Mouse (Mus musculus) bone marrow macrophage, adult 2 months (primary cell): ENCODE measurements around the gene Itsn2. TPM values are rescaled to one million over a fixed set of nuclear protein-coding genes. Genes with fewer than 3 reads are reported as not detected.

Experiments
- H3K27ac ChIP-seq: 2 replicates; pipeline ENCODE4 v1.5.1; 2012; ENCODE audit warnings: low read depth, low read length; ENCODE audit not compliant: insufficient read depth
- H3K4me1 ChIP-seq: 2 replicates; pipeline ENCODE4 v1.6.1; 2012; ENCODE audit warnings: low read length; ENCODE audit not compliant: control insufficient read depth, insufficient read depth
- H3K4me3 ChIP-seq: 2 replicates; pipeline ENCODE4 v1.5.1; 2012; ENCODE audit warnings: mild to moderate bottlenecking, low read length, moderate library complexity; ENCODE audit not compliant: insufficient read depth
- CTCF ChIP-seq: IDR thresholded peaks from 2 replicates; pipeline ENCODE4 v1.5.1; 2012; ENCODE audit warnings: low read depth, mild to moderate bottlenecking, low read length, moderate library complexity
- POLR2A ChIP-seq: IDR thresholded peaks from 2 replicates; pipeline ENCODE4 v1.6.1; 2012; ENCODE audit warnings: mild to moderate bottlenecking, low read depth, low read length, borderline replicate concordance
- polyA plus RNA-seq: library from polyadenylated mRNA; stranded (reverse); fragments of >200 nt; gene quantifications from 2 replicates; pipeline ENCODE4 v1.2.4, GENCODE M21; 2012; ENCODE audit not compliant: missing spikeins, insufficient read depth, insufficient read length

Itsn2 gene
- polyA plus RNA-seq, 1 experiment, result 112 TPM

DNA sequence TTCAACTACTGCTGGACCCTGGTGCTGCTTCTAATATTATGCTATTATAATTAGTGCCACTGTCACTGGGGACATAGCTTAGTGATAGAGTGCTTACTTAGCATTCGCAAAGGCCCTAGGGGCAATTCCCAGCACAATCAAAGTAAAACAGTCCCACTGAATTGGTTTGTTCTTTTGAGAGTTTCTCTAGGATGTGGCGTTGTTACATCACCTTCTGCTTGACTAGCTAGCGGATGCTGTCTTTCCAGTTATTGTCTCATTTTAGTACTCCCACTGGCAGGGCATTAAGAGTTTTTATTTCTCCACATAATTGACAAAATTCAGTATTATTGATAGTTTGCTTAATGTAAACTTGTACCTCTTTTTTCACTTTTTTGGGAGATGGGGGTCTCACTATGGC lies 34.4 kb upstream of the Itsn2 start:
- Histone ChIP-seq H3K4me1 (no peaks in the 10 kb centered on the region), H3K4me3 (no peak overlapping the region), H3K27ac (no peak overlapping the region)
- no peak for TF ChIP-seq POLR2A
- no peak for TF ChIP-seq CTCF

DNA sequence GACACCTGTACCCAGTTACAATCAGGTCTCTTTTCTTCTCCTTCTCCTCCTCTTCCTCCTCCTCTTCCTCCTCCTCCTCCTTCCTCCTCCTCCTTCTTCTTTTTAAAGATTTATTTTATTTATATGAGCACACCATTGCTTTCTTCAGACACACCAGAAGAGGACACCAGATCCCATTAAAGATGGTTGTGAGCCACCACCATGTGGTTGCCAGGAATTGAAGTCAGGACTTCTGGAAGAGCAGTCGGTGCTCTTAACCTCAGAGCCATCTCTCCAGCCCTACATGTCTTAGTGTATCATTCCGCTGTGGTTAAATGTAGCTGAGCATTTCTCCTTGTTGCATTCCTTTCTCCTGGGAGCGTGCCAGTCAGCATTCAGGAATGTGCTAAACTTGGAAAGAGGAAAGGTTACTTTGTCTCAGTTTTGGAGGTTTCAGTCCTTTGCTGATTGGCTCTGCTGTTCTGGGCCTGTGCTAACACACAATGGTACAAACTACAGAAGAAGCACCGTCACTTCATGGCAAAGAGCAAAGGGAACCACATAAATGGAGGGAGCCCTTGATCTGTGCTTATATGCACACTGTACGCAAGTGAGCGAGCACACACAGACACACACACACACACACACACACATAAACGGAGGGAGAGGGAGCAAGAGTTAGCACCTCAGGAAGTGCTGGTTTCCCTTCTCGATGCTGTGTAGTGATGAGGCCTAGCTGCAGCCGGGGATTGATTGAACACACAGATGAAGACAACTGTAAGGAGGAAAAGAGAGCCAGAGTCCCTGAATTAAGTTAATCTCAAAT lies 33.8 kb upstream of the Itsn2 start:
- no peak for TF ChIP-seq CTCF
- TF ChIP-seq POLR2A, result no peak
- Histone ChIP-seq H3K4me1 (no peaks in the 10 kb centered on the region), H3K27ac (no peak overlapping the region), H3K4me3 (no peak overlapping the region)

DNA sequence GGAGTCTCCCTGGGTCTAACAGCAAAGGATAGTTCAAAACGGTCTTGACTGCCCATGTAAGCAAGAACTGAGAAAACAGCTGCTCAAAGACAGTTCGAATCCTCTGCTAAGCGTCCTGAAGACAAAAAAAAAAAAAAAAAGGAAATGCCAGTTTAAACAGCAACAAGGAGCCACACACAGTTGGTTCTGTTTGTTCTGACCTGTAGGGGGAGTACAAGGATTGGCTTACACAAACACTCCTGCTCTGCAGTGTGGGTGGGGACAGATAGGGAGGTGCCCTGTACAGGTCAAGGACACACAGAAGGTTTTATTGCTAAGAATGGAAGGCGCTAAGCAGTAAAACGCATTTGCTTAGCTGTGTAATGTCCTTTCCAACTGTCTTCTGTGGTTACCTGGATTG lies 20.6 kb upstream of the Itsn2 start:
- Histone ChIP-seq H3K27ac (no peak overlapping the region), H3K4me1 (no peaks in the 10 kb centered on the region), H3K4me3 (no peak overlapping the region)
- TF ChIP-seq POLR2A (no peak), CTCF (peak; percentile 30; the same call in 1 of the 2 replicates)

DNA sequence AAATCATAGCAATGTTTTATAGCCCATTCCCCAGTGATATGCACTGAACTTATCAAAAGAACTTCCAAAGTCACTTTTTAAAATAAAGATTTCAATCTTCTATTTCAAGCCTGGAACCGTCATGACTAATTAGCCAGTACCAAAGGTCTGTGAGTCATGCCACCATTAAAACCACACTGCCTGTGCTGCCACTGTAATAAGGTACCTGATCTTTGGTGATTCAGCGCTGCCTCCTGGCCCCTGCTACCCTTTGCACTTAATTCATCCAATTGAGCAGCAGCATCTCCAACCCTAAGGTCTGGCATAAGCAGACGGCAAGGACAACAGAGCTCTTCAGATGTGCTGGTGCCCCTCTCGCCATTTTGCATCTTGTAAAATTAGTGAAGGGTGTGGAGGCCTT lies 18.4 kb upstream of the Itsn2 start:
- H3K27ac ChIP-seq, result no peak overlapping the region
- TF ChIP-seq POLR2A (no peak), CTCF (no peak)
- no peak overlapping the region for H3K4me3 ChIP-seq
- no peaks in the 10 kb centered on the region for H3K4me1 ChIP-seq

DNA sequence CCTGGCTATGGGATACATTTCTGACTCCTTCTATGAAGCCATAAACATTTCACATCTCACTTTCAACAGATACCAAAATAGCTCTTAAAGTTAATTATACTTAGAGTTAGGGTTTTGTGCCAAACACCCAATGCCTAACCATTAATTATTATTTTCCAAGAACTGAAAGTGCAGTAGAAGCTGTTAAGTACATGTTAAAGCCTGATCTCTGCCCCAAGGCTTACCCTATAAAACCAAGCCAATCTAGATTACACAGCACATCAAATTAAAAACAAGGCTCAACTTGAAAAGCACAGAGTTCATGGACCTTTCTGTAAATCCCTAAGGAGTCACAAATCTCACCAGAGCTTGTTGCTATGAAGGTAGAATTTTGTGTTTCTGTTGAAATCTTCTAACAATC lies 10.1 kb upstream of the Itsn2 start:
- Histone ChIP-seq H3K4me3 (no peak overlapping the region), H3K4me1 (no peaks in the 10 kb centered on the region), H3K27ac (no peak overlapping the region)
- no peak for TF ChIP-seq CTCF

DNA sequence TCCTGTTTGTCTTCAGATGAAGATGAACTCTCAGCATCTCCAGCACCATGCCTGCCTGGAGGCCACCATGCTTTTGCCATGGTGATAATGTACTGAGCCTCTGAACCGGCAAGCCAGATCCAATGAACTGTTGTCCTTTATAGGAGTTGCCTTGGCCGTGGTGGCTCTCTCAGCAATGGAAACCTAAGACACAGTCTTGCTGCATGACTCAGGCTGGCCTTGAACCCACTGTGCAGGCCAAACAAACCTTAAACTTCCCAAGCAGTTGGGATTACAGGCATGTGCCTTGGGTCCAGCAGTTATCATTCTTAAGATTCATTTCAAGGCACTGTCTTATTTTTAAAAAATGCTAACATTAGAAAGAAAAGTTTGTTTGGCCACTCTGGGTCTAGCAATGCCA lies 4.6 kb upstream of the Itsn2 start:
- Histone ChIP-seq H3K27ac (no peak overlapping the region), H3K4me1 (no peaks in the 10 kb centered on the region), H3K4me3 (no peak overlapping the region)
- TF ChIP-seq CTCF (no peak), POLR2A (no peak)

DNA sequence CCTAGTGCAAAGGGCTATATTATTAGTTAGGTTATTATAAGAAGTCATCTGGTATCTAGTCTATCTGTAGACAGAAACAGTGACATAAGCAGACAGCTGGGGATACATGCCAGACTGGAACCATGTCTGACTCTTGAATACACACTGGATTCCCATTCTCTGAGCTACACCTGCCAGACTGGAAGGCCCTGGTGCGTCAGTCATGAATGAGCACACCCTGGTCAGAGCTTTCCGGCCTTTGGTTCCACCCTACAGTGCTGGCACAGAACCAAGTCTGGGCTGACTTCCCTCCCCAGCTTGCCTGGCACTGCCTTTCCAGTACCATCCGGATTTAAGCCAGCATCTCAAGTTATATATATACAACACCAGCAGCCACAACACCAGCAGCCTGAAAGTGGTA lies 3.8 kb upstream of the Itsn2 start:
- H3K4me1 ChIP-seq, result no peaks in the 10 kb centered on the region
- H3K4me3 ChIP-seq, result no peak overlapping the region
- no peak overlapping the region for H3K27ac ChIP-seq
- TF ChIP-seq POLR2A, result no peak
- TF ChIP-seq CTCF, result no peak

DNA sequence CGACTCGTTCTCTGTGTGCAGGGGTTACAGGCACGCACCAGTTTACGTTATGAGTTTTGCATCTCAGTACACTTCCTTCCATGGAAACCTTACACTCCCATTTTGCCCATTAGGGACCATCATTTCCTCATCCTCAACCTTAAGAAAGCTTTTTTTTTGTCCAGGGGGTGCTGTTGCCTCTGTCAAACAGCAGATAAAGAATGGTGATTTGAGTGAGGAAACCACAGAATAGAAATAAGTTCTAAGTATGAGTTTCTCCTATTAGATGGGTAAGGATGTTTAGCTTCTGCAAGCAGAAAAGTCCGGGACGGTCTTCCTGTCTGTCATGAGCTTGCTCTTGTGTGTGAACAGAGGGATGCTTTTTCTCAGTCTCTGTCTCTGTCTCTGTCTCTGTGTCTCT lies 413 bp upstream of the Itsn2 start:
- Histone ChIP-seq H3K4me1 (peaks cover 9% of the 10 kb centered on the region), H3K4me3 (peak overlapping the region; percentile 93), H3K27ac (no peak overlapping the region)
- no peak for TF ChIP-seq POLR2A
- TF ChIP-seq CTCF, result no peak

DNA sequence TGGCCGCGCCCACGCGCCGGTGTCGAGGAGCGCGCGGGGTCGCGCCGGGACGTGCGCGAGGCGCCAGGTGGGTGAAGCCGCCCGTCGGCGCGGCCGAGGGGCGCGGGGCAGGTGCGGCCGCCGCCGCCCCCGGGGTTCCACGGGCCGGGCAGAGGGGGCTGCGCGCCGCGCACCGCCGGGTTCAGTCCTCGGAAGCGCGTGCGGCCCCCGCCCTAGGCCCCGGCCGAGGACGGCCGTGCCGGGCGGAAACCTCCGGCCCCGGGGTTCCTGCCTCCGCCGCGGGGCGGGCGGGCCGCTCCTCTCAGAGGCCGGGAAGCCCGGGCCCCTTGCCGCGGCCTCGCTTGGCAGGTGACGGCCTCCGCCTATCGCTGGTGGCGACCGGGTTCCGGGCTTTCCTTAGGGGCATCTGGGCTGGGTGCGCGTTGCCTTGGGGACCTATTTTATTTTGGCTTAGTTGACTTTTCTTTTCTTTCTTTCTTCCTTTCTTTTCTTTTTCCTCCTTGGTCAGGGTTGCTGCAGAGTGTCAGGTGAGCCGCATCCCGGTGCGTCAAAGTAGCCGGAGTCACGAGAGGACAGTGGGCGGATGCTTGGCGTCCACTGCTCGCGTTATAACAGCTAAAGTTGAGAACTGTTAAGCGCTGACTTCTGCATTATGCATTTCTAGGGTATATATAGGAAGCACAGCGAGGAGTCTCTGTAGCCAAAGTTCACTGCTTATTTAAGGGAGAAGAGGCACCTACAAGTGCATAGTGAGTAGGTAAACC lies 910 bp downstream of the Itsn2 start:
- Histone ChIP-seq H3K4me1 (peaks cover 9% of the 10 kb centered on the region), H3K4me3 (peak overlapping the region; percentile 93), H3K27ac (peak overlapping the region; percentile 68)
- TF ChIP-seq CTCF (no peak), POLR2A (no peak)

DNA sequence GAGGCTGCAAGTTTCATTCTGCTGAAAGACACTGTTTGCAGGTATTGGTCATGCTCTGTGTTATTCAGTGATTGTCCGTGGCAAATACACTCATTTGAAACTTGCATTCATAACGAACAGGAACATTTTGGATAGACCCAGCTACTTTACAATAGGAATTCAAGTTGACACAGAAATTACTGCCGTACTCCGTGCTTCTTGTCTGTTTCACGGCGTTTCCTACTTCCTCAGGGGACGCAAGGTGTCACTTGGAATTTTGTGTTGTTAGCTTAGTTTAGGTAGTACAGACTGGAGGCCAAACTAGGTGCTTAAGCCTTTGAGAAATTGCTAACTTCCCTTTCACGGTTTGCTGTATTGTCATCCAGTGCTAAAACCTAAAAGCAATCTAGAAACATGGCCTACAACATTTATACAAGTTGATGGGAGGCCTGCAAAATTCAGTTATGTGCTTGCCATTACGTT lies 1.5 kb downstream of the Itsn2 start:
- H3K4me1 ChIP-seq, result peaks cover 14% of the 10 kb centered on the region
- H3K27ac ChIP-seq, result peak overlapping the region; percentile 68
- TF ChIP-seq CTCF, result no peak
- TF ChIP-seq POLR2A, result no peak
- H3K4me3 ChIP-seq, result peak overlapping the region; percentile 93
